ENCODE assay signal across 33 mouse cellular contexts in genomic region chr4:67473034-67473433, GRCm38 (mm10).
"Had no signal": no experiment of that assay in that cellular context is flagged by ENCODE, and none has a peak within 500 bp of the region (broad histone marks: within the 10 kb centered on the region; RNA-seq: fewer than 3 reads in every experiment).

No protein-coding gene starts in this region.

- DNase-seq: heart, postnatal 10 days; heart, postnatal 14 days; heart, postnatal 36 days; heart, postnatal 4 days; kidney, adult 11 months; kidney, adult 18-20 months; kidney, adult 2 months; kidney, adult 8-10 months; kidney, adult 9 months; kidney, postnatal 10 days; kidney, postnatal 14 days; kidney, postnatal 25 days; kidney, postnatal 36 days; kidney, postnatal 4 days; layer of hippocampus, adult 9-11 months; layer of hippocampus, postnatal 36 days had no signal

- ATAC-seq: hindbrain, embryonic 16.5 days; hindbrain, postnatal 0 days; inflammation-experienced regulatory T-cells, adult 6 months; intestine, embryonic 15.5 days; intestine, embryonic 16.5 days had no signal

- H3K27ac ChIP-seq: heart, embryonic 10.5 days; heart, embryonic 13.5 days; heart, embryonic 15.5 days; hindbrain, embryonic 12.5 days; hindbrain, embryonic 13.5 days; hindbrain, embryonic 15.5 days; hindbrain, postnatal 0 days; intestine, embryonic 15.5 days; kidney, embryonic 15.5 days; kidney, postnatal 0 days; layer of hippocampus, adult 2 months; left cerebral cortex, adult 2 months had no signal

- H3K9ac ChIP-seq: heart, embryonic 12.5 days; heart, embryonic 13.5 days; heart, embryonic 15.5 days; hindbrain, embryonic 12.5 days; hindbrain, embryonic 13.5 days; hindbrain, embryonic 15.5 days; intestine, embryonic 15.5 days; kidney, embryonic 15.5 days had no signal

- H3K9me3 ChIP-seq: heart, embryonic 10.5 days; heart, embryonic 12.5 days; heart, embryonic 13.5 days; heart, embryonic 15.5 days; hindbrain, embryonic 12.5 days; hindbrain, embryonic 13.5 days; hindbrain, embryonic 15.5 days; intestine, embryonic 15.5 days; kidney, embryonic 15.5 days had no signal

- H3K4me3 ChIP-seq: heart, embryonic 10.5 days; heart, embryonic 12.5 days; heart, embryonic 13.5 days; heart, embryonic 15.5 days; hindbrain, embryonic 12.5 days; hindbrain, embryonic 13.5 days; hindbrain, embryonic 15.5 days; intestine, embryonic 15.5 days; kidney, embryonic 15.5 days; layer of hippocampus, adult 2 months; left cerebral cortex, adult 2 months had no signal

- H3K36me3 ChIP-seq: heart, embryonic 10.5 days; heart, embryonic 12.5 days; heart, embryonic 13.5 days; heart, embryonic 15.5 days; hindbrain, embryonic 12.5 days; hindbrain, embryonic 13.5 days; hindbrain, embryonic 15.5 days; intestine, embryonic 15.5 days; kidney, embryonic 15.5 days had no signal

- H3K4me1 ChIP-seq: heart, embryonic 10.5 days; heart, embryonic 12.5 days; heart, embryonic 13.5 days; heart, embryonic 15.5 days; hindbrain, embryonic 12.5 days; hindbrain, embryonic 13.5 days; hindbrain, embryonic 15.5 days; intestine, embryonic 15.5 days; kidney, embryonic 15.5 days had no signal

- H3K4me2 ChIP-seq: heart, embryonic 11.5 days; heart, embryonic 12.5 days; heart, embryonic 13.5 days; heart, embryonic 15.5 days; hindbrain, embryonic 12.5 days; hindbrain, embryonic 13.5 days; hindbrain, embryonic 15.5 days; intestine, embryonic 15.5 days; kidney, embryonic 15.5 days had no signal

- H3K27me3 ChIP-seq: heart, embryonic 12.5 days; heart, embryonic 13.5 days; heart, embryonic 15.5 days; hindbrain, embryonic 12.5 days; hindbrain, embryonic 13.5 days; hindbrain, embryonic 15.5 days; intestine, embryonic 15.5 days; kidney, embryonic 15.5 days had no signal
